Mouse (Mus musculus) kidney, adult 18-20 months (tissue): ENCODE data around the gene Ccdc113.
A peak's percentile ranks its signal among the peaks of the same experiment; 100 is the strongest.

Source experiments
- DNase-seq: peaks from one replicate; pipeline ENCODE4 v3.0.0; 2021

Ccdc113 gene

DNA sequence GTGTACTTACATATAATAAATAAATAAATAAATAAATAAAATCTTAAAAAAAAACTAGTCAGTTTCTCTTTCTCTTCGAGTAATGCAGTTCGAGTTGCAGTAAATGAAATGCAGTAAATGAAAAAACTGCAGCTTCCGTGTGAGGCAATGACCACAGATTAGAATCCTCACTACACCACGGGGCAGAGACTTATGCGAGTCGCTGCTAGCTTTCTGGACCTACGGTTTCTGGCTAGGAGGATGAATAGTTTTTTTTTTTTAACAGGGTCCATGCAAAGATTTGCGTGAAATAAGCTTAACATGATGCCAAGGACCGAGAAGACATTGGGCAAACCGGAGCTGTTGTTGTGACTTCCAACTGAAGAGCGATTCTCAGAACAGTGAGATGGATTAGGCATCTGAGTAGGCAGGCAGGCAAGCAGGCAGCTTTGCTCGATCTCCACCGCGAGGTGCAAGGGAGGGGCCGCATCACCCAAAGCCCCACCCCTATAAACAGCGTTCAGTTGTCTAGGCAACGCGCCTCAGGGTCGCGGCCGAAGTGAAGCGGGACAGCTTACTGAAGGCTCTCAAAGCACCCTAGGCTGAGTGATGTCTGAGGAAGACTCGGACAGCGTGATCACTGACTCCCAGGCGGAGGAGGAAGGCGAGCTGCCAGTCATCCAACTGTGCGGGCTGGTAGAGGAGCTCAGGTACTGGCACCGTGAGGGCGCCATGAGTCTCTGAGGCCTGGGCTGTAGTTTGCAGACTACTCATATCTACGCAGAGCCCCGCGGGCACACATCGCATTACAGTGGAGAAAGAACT, at the start of gene Ccdc113:
Gene Ccdc113 (plus strand): TSS at position 502 of the 804 bp plus-strand sequence.
- DNase-seq = peak; percentile 45

DNA sequence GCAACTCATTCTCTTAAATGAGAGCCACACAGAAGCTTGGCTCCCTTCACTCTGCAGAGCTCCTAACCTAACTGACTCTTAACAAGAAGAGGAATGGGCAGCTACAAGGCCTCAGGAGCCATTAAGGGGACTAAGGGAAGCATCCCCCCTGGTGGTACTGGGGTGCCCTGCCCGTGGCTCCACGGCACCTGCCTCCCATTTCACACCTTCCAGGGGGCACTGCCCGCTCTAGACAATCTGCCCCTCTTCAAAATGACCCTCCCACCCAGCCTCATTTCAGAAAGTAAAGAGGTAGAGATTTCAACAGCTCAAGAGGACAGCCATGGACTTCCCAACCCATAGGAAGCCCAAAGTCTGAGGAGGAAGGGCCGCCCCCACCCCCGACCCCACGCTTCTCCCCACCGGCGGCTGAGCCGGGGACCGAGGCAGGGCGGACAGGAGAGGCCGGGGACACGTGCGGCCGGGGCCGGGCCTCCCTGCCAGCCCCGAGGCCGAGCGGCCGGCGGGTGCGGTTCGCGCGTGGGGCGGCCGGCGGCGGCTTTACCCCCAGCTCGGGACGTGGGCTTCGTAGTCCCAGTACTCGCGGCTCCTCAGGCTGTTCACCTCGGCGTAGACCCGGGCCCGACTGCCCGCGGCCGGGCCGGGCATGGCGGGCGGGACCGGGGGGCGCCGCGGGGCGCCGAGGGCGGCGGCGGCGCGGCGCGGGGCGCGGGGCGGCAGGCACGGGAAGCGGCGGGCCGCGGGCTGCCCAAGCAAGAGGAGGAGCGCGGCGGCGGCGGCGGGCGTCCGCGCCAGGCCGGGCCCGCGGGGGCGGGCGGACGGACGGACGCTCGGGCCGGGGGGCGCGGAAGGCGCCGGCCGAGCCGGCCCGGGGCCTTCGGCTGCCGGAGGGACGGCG, 45.8 kb upstream of the Ccdc113 start:
- peak; percentile 15 for DNase-seq

DNA sequence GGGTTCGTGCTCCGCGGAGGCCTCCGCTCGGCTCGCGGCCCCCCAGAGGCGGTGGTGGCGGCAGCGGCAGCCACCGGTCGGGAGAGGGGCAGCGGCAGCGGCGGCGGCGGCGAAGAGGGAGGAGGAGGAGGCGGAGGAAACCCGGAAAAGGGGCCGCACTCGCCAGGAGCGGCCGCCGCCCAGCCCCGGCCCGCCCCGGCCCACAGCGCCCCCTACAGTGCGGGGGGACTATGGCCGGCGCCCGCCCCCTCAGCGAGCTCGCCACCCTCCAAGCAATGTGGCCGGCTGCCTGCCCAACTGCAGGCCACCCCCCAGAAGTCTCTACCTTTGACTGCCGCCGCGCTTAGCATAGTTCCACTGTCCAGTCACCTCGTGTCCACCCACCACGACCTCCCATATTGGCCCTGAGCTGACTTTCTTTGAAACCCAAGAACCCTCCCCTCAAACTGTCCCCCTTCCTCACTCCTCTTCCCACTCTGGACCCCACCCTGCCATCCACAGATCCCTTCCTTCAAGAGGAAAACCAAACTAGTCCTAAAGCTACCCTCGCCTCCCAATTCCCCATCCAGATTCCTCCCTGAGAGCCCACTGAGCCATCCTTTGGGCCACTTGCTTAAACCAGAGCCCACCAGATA, 45.1 kb upstream of the Ccdc113 start:
- peak; percentile 84 for DNase-seq

DNA sequence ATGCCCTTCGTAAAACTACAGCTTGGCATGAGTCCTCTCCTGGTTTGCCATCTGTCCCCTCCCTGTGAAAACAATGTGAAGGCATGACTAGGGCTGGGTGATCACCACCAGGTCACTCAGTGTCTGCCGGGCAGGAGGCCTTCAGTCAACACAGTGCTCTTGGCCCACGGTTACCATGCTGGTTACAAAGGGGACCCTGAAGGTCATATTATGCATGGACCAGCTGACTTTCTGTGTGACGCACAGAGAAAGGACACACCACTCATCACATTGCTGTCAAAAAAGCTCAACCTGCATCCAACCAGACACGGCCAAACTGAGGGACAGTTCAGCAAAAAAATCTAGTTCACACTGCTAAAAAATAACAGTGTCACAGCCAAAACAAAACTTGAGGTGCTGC, 43.9 kb upstream of the Ccdc113 start, which contains the start of gene Csnk2a2:
Gene Csnk2a2 (minus strand): TSS at position 34 of the 400 bp plus-strand sequence.
- no peak for DNase-seq

DNA sequence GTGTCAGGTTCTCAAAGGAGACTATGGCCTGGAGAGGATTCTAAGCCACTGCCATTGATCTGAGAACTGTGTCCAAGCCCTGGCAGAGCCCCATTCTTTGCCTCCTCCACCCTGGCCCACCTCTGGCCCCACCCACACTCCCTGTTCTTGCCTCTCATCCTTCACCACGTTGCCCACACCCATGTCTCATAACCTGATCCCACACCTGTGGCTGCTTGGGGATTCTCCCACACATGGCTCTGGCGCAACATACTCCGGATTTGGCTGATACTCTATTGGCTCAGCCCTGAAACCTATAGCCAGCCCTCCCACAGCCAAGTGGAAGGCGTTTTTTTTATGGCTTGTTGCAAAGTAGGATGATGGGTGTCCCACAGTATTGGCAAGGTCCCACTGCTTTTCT, 41.8 kb upstream of the Ccdc113 start:
- no peak for DNase-seq

DNA sequence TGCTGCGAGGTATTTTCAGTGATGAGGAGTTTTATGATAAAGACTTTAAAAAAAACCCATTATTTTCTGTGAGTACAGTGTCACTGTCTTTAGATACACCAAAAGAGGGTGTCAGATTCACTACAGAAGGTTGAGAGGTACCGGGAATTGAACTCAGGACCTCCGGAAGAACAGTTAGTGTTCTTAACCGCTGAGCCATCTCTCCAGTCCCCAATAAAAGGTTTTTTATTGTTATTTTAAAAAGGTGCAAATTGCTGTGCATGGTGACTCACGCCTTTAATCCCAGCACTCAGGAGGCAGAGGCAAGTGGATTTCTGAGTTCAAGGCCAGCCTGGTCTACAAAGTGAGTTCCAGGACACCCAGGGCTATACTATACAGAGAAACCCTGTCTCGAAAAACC, 38.4 kb upstream of the Ccdc113 start:
- DNase-seq = no peak

DNA sequence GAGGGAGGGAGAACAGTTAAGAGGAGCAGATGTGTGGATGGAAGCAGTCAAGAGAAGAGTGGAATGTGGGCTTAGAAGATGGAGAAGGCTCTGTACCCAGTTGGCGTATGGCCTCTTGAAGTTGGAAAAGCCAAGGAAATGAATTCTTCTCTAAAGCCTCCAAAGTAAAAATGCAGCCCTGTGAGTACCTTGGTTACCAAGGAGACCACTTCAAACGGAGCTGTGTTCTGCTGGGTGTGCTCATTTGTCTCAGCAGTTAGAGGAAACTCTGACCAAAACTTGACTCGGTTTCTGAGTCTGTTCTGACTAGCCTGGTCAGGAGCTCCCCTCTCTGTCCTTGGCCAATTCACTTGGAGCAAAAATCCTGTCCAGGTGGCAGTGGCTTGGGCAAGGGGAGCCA, 37.5 kb upstream of the Ccdc113 start:
- DNase-seq = no peak

DNA sequence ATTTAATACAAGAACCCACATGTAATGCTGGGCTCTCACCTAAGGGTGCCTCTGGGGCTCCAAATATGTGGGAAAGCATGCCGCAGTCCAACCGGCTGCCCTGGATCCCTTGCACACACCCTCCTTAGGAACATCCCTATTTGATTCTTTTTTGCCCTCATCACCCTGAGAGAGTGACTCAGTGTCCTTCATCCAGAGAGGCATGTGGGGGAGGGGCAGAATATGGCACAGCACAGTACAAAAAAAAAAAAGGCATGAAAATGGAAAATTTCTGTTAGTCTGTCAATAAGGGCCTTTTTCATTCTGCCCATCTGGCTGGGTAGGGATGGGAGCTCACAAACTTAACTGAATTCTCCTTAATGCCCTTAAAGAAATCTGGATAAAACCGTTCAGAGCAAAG, 36.1 kb upstream of the Ccdc113 start:
- DNase-seq = no peak

DNA sequence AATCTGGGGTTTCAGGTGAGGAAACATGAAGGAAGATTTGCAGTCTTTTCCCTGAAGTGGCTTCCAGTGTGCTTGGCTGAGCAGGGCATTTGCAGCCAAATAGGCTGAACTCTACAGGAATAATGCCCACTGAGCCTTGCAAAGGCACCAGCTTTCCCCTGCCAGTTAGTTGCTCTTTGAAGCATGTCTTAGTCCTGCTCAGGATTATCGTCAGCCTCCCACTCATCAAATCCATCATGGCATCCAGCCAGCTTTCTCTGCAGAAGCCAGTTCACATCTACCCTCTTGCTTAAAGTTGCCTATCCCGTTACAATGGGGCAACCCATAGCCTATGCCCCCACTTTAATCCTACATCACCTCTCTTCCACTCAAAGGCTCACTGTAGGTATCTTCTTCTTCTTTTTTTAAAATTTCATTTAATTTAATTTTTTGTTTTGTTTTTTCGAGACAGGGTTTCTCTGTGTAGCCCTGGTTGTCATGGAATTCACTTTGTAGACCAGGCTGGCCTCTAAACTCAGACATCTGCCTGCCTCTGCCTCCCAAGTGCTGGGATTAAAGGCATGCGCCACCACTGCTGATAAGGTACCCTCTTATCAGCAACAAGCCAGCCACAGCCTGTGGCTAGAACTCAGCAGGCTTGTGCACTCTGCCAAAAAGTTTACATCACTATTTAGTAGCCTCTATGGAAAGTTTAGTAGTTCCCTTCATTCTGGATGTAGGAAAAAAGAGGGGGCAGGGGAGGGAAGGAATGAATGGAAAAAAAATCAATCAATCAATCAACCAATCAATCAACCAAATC, 34.4 kb upstream of the Ccdc113 start:
- no peak for DNase-seq

DNA sequence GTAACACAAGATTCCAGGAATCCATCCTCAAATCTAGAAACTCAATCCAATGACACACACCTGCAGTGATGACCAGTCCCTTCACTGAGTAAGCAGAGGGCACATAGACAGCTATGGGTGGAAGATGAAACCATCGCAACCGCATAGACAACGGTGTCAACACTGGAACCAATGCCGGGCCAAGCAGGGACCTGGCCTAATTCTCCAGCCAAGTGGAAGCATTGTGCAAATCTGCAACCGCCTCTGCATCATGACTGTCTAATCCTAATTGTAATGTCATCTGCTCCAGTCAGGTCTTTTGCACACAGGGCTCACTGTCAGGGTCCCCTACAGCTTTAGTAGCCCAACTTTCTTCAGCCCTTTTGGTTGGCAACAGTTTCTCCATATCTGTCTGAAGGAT, 33.4 kb upstream of the Ccdc113 start:
- DNase-seq = no peak

DNA sequence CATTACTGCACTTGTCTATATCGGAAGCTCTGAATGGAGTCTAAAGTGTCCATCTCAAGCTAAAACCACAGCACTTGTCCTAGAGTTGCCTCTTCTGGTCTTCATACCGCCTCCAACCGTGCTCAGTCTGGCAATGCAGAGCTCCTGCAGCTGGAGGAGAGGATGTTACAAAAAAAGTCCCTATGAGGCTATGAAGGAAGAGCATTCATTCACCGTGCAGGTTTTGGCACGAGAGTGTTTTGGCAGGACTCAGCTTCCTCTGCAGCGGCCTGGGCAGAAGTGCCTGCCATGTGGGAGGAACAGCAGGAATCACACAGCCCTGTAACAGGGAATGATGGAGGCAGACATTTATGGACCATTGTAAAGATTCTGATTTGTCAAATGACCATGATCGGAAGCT, 31.5 kb upstream of the Ccdc113 start:
- DNase-seq = no peak

DNA sequence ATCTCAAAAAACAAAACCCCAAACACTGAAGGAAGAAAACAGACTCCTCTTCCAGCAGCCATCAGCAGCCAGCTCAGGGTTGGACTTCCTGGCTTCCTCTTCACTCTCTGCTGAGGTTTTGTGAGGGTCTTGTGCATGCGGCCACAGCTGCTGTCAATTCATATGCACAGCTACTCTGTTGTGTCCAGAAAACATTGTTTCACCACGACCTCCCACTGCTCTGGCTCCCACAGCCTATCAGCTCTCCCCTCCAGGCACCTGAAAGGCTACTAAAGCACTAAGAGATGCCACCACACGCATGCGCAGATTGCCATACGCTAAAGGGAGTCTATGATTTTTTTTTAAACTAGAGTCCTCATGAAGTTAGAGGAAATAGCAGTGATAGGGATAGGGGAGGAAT, 29.1 kb upstream of the Ccdc113 start:
- no peak for DNase-seq

DNA sequence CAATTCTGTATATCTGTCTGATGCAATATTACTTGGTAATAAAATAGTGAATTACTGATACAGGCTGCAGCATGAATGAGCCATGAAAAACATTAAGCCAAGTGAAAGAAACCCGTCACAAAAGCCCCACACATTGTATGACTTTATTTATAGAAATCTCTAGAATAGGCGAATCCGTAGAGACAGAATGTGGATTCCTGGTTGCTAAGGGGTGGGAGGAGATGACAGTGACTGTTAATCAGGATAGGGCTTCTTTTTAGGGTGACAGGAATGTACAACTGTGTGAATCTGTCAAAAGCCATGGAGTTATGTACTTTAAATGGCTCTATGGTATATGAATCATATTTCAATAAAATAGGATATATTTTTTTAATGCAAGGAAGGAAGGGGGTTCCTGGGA, 28.3 kb upstream of the Ccdc113 start:
- no peak for DNase-seq

DNA sequence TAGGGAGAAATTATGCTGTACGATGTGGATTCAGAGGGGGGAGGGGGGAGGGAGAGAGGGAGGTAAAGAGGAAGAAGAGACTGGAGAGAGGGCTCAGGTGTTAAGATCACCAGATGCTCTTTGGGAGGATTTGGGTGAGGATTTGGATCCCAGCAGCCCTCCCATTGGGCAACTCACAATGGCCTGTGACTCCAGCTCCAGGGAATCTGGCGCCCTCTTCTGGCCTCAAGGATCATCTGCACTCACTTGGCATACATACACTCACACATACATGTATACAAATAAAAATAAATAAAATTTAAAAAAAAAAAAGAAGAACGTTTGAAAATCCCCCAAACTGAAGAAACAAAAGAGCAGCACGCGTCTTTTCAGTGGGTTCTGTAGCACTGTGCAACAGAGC, 27.6 kb upstream of the Ccdc113 start:
- no peak for DNase-seq

DNA sequence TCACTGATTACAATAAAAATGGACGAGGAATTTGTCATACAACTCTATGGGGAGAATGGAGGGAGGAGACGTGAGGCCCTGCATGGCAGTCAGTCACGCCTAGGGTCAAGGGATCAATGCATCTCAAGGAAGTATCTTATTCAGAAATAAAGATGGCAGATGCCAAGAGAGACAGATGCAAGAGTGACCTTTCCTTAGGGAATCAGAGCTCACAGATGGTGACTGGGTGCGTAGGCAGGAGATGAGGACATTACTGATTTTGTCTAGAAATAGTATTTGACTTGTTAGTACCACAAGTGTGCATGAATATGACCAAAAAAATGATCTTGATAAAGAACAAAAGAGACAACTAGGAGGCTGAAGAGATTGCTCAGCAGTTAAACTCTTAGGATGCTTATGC, 21.6 kb upstream of the Ccdc113 start:
- no peak for DNase-seq

DNA sequence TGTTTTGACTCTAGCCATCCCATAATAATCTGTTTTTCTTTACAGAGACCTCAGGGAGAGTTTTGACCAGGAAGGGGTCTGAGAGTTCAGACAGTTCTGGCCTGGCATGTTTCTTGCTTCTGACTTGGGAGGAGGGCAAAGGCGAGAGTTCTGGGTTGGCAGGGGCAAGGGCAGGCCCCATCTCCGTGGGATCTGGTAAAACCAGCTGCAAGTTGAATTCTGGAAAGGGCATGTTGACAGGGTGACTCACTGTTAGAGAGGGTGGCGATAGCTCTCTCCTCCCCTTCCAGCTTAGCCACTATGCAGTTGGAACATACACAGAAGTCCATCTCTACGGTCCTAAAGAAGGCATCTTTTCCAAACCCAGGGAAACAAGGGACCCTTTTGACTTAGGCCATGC, 20.7 kb upstream of the Ccdc113 start:
- no peak for DNase-seq

DNA sequence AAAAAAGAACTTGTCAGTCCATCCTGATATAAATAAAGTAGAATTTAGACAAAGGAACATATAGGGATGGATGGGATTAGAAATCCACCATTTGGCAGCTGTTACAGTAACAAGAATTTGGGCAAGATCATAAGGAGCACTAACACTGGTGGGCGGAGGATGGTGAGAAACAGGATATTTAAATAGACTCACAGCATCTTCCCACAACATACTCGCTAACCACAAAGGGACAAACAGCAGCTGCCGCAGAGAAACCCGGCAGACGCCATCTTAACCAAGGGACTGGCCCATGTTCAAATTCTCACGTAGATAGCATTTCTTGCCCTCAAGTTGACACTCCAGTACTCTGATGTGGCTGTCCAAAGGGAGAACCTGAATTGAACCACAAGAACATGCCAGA, 17.0 kb upstream of the Ccdc113 start:
- no peak for DNase-seq

DNA sequence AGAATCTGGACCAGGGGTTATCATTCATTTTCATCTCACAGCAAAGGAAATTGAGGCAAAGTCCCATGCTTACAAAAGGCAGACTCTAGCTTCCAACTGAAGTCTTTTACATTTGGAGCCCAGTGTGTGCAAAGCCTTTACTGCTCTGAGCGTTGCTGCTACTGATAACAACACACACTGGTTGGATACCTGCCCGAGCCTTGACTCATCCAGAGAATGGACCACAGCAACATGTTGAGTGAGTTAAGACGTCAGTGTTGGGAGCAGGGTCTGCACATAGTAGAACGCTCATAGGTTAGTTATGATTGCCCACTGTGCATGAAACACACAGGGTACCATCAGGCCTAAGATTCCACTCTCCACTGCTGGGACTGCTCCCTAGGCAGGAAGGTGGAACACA, 9.9 kb upstream of the Ccdc113 start:
- no peak for DNase-seq

DNA sequence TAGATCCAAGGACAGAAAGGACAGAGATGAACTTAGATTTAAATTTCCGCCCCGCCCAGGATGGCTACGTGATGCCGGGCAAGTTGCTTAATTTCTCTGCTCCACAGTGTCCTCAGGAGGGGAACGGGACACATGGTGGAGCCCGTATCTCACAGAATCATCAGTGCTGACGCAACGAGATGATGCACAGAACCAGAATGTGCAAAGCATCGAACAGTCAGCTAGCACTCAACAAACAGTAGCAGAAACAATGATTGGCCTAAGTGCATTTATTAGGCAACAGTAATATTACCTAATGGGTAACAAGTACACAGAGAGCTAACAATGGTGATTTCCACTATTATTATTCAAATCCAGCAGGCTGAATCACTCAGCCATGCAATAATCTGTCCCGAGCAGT, 5.7 kb upstream of the Ccdc113 start:
- DNase-seq = no peak

DNA sequence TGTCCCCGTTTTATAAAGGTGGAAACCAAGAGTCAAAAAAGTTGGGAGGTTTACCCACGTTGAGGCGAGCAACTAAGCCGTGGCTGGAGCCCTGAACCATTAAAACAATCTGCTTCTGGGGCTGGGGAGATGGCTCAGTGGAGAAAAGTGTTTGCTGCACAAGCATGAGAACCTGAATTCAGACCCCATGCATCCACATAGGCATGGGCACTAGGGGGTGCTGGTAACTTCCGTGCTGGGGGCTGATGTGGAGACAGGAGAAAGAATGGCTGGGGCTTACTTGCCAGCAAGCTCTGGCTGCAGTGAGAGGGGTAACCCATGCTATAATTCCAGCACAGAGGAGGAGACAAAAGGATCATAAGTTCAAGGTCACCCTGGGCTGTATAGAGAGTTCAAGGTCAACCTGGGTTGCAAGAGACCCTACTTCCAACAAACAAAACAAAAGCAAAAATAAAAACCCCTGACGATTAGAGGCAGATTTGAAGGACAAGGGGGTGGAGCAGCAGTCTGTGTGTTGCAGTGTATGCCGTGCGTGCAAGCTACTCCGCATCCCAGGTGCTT, 5.1 kb upstream of the Ccdc113 start:
- no peak for DNase-seq

DNA sequence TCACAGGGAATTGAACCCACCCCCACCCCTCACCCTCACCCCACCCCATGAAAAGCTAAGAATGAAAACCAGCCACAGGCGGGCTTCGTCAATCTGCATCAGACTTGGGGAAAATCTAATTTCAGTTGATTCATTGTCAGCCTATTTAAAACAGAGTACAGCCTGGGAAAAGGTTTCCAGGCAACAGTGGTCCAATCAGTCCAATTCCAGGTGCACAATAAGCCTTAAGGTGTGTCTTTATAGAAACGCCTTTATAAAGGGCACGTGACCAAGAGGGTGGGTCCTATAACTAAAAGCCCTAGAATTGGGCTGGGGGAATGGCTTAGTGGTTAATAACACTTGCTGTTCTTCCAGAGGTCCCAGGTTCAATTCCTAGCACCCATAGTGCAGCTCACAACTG, 1.7 kb upstream of the Ccdc113 start:
- DNase-seq = no peak

DNA sequence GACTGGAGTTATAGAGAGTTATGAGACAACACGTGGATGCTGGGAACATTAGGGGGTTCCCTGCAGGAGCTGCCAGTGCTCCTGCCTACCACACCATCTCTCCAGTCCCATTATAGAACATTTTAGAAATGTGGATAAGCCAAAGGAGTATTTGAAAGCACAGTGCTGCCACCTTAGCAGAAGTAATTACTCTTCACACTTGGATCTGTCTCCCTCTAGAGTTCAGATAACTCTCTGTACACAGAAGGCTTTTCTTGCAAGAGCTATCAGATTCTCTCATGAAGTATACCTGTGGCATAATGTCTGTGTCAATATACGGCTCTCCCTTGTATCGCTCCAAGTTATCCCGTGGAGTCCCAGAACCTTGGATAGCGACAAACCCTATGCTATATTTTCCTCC, 5.6 kb downstream of the Ccdc113 start:
- no peak for DNase-seq
